Mouse (Mus musculus) common myeloid progenitor, adult 5-6 weeks (primary cell): ENCODE measurements around the gene AI413582. TPM values are rescaled to one million over a fixed set of nuclear protein-coding genes. Genes with fewer than 3 reads are reported as not detected.
A peak's percentile ranks its signal among the peaks of the same experiment; 100 is the strongest.

ENCODE experiments used
- ATAC-seq: replicated peaks from 2 replicates; pipeline ENCODE4 v1.8.0; 2016; ENCODE audit warnings: low read depth, mild to moderate bottlenecking, moderate TSS enrichment, inconsistent platforms; ENCODE audit not compliant: poor library complexity, severe bottlenecking
- total RNA-seq: library from RNA; stranded (forward); fragments of 200-1000, 187-1606 nt; gene quantifications from 2 replicates; pipeline ENCODE4 v1.2.3, GENCODE M21; 2017

AI413582 gene
- total RNA-seq, 1 experiment from 2014 or later, result 22.6 TPM

DNA sequence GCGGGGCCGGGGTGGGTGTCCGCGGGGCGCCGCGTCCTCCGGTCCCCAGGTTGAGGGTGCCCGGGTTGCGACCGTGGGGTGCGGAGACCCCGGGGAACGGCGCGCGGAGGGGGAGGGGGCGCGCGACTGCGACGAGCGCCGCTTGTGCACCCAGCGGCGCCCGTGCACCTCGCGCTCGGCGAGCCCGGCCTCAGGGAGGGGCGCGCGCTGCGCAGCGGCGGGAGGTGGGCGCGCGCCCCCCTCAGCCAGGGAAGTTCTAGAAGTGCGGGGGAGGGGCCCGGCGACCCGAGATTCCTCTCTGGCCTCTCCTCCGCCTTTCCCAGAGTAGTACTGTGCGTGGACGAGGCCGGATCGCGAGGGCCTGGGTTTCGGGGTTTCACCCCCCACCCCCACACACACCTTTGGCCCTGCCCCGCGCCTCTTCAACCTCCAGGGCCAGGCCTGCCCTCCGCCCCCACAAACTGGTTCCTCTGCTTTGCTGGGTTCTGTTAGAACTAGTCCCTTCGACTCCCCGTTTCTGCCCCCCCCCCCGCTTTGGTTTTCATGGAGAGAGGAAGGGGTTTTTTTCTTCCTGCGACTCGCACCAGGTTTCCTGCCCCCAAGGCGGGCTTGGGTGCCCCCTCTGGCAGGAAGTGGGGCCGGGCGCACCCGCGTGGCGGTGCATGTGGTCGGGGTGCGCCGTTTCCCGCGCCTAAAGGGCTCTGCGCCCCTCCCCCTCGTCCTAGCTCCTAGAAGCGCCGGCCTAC is 8.2 kb downstream of the AI413582 start:
- ATAC-seq, result peak; percentile 15; the same call in 1 of the 2 replicates

DNA sequence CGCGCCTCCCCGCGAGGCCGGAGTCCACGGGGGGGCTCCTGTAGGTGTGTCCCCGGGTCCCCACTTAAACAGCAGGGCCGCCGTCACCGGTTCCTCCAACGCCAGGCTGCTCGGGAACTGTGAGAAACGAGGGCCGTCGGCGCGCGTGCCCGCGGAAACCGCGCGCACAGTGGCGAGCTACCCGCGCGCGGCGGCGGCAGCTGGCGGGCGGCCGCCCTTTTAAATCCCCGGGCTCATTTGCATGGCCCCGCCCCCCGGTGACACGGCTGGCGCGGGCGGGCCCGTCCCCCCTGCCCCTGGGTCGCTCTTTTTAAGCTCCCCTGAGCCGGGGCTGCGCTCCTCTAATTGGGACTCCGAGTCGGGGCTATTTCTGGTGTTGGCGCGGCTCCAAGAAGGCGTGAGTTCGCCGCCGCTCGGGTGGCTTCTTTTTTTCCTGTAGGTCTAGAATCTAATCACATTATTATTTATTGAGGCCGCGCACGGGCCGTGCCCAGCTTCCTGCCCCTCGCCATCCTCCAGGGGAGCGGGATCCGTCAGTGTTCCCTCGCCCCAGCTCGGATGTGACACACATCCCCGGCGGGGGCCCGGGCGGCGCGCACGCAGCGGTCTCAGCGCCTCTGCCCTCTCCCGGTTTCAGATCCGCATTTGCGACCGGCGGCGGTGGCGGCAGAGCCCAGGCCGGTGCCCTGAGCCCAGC is 9.1 kb downstream of the AI413582 start, which contains the start of gene Hmga1:
Gene Hmga1, plus strand, starts transcription at position 183 of the 697 bp plus-strand sequence.
- ATAC-seq, result peak; percentile 24

DNA sequence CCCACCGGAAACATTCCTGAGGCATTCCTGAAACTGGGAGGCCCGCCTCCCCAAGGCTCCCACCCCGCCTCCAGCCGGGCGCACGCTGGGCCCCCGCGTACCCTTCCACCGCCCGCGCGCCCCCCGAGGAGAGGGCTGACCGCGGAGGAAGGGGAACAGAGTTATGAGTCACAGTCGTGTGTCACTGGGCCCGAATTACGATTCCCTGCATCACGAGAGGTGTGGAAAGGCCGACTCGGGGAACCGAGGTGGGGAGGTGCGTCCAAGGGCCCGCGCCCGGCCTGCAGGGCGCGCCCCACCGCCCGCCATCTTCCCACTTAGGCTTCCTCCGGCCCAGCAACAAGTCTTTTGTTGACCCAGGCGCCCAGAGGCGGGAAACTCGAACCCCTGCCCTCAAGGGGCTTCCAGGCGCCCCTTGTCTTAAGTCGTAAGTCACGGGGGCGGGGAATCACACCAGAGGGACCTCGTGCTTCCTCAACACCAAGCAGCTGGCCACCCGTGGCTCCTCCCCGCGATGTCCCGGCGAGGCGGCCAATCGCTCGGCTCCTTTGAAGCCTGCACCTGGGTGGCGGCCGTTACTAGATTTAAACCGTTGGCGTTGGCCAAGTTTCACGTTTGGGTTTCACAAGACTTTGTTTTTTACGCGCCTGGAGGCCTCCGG is 9.9 kb downstream of the AI413582 start:
- peak; percentile 40 for ATAC-seq

DNA sequence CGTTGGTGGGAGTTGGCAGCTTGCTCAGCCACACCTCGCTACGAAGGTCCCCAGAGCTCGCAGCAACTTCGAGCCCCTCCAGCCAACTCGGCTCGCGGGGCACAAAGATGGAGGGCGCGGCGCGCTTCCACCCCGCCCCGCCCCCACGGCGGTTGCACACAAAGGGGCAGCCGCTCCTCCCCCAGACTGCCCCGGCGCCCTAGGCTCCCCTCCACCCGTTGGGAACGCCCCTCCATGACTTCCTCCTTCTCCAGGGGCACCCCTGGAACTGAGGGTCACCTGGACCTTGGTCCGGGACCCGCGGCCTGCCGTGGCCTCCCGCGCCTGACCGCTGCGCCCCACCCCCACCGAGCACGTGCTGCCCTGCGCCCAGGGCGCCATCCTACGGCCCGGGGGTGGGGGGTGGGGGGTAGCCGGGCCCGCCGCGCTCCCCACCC is 10.5 kb downstream of the AI413582 start:
- ATAC-seq, result peak; percentile 16

DNA sequence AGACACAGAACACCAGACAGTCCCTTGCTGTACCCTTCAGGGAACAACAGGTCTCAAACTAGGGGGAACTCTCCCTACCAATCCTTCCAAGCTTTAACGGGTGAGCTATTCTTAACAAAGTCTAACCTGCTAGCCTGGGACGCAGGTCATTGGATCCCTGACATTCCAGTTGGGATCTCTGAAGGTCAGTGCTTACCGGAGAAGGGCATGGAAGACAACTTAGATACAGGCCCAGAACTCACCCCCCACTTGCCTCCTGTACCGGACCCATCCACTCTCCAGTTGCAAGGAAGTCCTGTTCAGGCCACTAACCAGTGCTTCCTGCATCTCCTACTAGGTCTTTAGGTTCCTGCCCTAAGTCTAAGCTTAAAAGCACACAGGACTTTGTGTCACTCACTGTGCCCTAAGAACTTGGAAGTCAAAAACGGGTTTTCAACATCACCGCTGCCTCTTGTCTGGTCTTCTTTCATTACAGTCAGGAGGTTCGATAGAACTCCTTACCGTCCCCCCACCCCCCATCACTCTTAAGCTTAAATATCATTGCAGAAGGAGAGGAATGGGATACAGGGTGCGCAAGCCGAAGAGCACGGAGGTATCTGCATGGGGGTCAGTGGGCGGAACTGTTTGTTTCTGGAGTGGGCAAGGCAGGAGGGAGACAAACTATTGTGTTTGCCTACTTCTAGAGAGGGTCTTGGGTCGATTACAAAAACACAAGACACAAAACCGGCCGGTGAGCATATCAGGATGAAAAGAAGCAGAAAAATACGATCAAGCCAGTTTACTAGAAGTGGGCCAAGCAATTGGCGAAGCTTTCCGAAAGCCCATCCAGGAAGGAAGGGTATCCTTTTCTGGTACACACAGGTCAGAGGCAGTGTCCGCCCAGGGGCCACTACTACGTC is 11.2 kb downstream of the AI413582 start:
- no peak for ATAC-seq

DNA sequence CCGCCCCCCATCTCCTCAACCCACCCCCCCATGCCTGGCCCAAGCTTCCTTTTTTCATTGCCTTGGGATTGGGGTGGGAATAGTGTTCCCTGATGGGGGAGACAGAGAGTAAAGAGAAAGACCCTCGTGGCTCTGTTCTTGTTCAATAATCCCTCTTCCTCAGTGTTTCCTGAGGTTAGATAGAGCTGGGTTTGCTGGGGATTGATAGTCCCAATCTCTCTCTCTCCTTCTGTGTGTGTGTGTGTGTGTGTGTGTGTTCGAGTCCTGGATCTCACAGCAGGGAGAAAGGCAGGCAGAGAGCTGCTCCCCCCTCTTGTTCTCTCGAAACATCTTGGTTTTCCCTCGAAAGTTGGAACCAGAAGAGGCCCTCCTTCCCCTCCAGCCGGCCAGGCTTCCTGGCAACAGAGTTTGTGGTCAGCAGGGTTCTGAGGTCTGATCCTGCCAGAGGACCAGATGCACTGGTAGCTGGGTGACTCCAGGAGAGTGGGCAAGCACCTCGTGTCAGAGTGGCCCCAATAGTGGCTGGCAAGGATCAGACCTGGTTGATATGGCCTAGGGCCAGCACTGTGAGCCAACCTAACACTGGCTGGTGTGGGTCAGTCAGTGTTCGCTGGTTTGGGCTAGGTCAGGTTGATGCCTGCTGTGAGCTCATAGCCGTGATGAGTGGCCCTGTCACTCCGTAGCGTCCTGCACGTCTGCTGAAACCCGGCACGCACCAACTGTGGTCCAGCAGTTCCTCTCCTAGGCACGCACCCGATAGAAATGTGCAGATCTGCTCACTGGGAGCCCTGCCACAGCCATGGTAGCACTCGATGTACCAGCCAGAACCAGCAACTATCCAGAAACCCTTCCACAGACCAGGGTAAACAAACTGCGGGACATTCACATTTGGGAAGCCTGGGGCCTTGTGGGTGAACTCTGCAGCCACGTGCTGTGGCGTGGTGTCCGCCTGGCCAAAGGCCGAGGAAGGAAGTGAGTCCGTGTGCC is 13.0 kb downstream of the AI413582 start:
- peak; percentile 24 for ATAC-seq

DNA sequence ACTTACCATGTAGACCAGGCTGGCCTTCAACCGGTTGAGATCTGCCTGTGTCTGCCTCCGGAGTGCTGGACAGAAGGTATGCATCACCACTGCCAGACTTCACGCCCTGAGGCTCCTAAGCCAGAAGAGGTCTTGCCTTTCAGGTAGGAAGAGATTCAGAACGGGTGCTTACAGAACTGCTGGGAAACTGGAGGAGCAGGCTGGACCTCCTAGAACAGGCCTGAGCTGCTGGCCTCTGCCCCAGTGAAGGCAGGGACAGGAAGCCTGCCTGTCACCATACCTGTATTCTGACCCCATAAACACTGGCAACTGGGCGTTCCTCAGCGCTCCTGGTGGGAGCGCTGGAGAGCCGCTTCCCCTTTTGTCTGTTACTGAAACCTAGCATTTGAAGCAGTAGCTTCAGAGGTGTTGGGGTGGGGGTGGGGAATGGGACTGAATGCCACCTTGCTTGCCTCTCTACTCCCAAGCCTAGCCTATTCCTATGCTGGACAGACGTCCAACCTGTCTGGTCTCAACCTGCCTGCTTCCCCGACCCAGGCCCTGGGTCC is 14.1 kb downstream of the AI413582 start:
- ATAC-seq, result no peak

DNA sequence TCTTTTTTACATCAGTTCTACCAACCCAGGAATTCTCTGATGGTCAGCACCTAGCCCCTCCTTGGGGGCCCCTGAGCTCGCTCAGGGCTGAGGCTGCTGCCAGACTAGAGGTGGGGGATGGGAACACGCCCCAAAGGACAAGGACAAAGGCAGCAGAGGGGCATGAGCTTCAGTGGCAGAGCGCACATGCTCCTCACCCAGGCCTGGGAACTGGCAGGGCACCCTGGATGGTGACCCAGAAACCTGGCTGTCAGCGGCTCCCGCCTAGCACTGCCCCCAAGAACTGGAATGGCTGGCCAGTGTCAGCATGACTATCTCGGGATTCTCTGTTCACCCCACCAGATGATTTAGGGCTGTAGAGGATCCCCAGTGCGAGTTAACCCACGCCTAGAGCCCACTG is 16.3 kb downstream of the AI413582 start:
- no peak for ATAC-seq

DNA sequence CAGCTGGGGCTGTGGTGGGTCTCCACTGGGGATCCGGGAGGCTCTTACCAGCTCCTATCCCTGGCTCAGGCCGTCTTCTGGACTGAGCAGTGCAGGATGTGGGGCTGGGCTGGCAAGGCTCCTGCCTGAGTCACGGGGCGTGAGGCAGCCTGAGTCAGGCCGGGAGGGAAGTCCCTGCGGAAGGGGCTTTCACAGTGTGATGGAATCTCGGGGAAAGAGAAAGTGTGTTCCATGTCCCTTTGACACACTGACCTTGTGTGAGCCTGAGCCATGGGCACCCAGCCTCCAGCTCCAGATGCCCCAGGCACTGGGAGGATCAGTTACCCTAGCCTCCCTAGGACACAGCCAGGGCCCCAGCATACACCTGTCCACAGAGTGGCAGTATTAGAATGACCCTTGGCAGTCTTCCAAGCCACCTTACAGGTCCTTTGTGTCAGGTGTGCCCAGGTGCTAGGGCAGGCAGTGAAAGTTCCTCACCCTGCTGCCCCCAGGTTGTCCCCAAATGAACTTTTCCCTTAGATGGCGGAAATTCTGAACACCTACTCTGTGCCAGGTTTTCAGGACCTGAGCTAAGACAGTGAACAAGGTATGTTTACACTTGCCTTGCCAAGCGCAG is 18.2 kb downstream of the AI413582 start:
- peak; percentile 59; the same call in 1 of the 2 replicates for ATAC-seq

DNA sequence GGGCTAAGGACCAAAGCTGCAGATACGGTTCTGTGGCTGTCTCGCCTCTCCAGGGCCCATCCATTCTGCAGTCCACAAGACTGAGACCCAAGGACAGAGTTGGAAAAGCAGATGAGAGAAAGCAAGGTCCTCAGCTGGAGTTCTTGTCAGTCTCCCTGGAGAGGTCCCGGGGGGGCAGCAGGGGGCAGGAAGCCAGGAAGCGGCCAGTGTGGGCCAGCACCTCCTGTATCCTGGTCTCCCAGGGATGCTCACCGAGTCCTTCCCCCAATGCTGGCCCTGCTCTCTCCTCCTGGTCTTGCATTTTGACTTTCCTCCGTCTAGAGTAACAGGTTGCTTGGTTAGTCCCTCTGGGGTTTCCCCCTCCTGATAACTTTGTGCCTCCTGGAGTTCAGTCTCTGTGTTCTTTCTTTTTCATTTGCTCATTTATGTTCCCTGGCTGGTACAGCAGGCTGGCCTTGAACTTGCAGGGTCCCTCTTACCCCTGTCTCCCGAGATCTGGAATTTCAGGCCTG is 18.9 kb downstream of the AI413582 start:
- ATAC-seq, result no peak

DNA sequence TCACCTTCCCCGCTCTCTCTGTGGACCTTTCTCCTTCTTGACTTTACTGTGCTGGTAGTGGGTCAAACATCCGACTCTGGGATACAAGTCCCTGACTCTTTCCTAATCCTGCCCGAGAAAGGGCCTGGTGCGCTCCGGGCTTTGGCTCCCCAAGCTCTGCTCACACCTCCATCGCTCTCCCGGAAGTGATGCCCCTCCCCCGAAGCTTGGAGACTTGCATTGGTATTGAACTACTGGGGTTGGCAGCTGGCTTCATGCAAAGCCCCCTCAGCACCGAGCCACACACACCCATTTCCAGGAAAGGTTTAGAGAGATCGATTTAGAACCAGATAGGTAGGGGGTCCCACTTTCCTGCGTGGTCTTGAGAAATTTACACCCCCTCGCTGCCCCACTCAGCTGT is 19.6 kb downstream of the AI413582 start:
- ATAC-seq, result no peak

DNA sequence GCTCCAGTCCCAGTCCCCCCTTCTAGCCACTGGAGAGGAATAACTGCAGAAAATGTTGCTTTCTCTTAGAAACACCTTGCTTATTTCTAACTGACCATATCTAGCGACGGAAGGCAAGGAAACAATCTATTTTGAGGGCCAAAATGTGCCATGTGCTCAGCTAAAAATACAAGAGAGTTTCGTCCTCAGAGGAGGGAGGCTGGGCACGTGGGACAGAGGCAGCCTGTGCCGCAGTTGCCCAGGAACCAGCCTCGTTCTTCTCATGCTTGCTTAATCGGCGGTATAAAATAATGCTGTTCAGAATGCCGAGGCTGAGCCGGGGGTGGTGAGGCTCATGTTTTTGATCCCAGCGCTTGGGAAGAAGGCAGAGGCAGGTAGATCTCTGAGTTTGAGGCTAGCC is 21.0 kb downstream of the AI413582 start:
- no peak for ATAC-seq

DNA sequence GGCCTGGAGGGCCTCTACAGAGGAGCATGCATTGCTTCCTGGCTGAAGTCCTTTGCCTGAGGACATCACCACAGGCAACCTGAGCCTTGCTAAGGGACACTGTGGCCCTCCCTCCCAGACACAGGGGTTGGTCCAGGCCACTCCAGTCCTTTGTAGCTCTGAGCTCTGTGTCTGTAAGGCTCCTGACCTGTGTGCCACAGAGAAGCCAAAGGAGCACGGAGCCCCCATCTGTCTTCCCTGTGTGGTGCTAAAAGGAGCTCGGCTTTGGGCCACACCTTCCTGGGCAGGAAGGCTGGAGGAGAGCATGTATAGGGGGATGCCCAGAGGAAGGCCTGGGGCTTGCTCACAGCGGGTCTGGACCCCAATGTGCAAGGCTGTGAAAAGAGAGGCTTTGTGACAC is 23.6 kb downstream of the AI413582 start:
- ATAC-seq, result no peak

DNA sequence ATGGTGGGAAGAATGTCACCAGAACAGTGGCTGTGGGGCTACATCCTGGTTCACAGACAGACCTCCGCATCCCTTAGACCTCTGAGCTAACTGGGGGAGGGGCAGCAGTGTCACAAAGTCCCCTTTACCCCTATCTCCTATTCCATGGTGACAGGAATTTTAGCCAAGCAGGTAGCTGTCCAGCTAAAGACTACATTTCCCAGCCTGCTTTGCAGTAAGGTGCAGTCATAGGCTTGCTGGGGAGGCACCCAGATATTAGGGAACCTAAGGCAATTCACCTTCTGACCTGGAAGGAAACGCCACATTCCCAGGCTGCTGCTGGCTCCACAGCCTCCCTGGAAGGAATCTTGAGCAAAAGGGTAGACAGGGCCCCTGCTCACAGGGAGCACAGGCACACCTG is 24.3 kb downstream of the AI413582 start:
- ATAC-seq, result no peak

DNA sequence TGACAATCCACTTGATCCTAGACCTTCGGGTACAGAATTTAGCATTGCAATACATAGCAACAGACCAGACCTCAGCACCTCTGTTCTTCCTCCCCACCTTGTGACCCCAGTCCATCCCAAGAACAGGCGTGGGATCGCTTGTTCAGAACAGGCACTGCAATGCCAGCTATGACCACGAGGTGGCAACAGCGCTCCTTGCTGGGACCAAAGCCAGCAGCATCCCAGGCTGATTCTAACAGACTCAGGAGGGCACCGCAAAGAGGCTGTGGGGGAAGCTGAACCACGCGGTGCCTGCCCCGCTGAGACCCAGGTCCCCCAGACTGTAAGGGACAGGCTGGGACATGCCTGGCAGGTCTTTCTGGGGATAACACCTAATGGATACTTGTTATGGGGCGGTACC is 30.8 kb downstream of the AI413582 start:
- ATAC-seq, result peak; percentile 96

DNA sequence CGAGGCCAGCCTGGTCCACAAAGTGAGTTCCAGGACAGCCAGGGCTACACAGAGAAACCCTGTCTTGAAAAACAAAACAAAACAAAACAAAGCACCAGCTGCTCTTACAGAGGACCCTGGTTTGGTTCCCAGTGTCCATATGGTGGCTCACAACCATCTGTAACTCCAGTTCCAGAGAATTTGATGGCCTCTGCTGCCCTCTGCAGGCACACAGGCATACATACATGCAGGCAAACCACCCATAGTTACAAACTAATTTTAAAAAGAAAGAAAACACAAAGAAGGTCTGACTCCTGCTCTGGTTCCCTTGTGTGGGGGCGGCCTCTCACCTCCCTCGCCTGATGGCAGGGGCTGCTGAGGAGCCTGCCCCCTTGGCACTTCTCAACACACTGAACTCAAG is 32.2 kb downstream of the AI413582 start:
- no peak for ATAC-seq

DNA sequence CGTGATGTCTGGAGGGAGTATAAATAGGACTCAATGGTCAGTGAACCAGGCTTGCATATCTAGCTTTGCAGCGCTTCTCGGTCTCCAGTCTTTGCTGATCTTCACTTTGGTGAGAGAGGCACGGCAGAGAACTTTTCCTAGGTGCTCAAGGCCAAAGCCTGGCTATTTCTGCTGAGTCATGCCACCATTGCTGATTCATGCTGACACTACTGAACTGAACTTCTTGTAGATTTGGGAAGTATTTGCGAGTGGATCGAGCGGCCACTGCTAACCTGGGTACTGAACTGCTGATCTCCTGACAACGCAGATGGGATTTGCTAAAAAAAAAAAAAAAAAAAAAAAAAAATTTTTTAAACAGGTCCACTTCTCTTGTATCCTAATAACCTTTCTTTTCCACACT is 33.5 kb downstream of the AI413582 start:
- no peak for ATAC-seq

DNA sequence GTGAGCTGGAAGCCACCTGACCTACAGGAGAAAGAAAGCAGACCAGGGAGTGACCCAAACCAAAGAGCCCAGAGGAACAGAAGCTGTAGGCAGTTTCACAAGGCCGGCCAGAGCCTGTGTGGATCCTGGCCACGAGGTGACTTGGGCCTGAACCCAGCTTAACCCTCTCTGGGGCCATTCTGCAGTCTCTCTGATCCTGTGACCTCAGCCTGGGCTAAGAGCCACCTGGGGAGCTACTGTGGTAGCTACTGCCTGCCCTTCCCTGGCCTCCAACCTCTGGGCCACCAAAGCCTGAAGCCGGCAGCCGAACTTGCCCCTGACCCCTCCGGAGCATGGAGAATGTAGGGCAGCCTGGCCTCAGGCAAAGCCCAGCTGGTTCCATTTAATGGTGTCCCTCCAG is 36.8 kb downstream of the AI413582 start:
- no peak for ATAC-seq
